Mouse (Mus musculus) CH12.LX (cell line): ENCODE results near the gene Sppl2a. TPM values are rescaled to one million over a fixed set of nuclear protein-coding genes. Genes with fewer than 3 reads are reported as not detected.

Source experiments
- DNase-seq: peaks from one replicate; pipeline ENCODE4 v3.0.0-alpha.2; 2013; ENCODE audit errors: extremely low read depth
- H3K27ac ChIP-seq: 2 replicates; pipeline ENCODE4 v1.5.1; 2012; ENCODE audit warnings: low read depth, mild to moderate bottlenecking, control low read depth, moderate library complexity; ENCODE audit not compliant: insufficient read depth
- H3K27me3 ChIP-seq: replicated peaks from 2 replicates; pipeline ENCODE3; 2012; ENCODE audit warnings: inconsistent platforms
- H3K36me3 ChIP-seq, 2 experiments: replicated peaks in 1 of 2; 2 replicates each; pipeline versions ENCODE3 to v1.6.1; 2012; ENCODE audit warnings: inconsistent platforms in 1 of 2, low read length in 1 of 2, mild to moderate bottlenecking in 1 of 2, mixed read lengths in 1 of 2, moderate library complexity in 1 of 2; ENCODE audit not compliant: control insufficient read depth in 1 of 2, insufficient read depth in 1 of 2
- H3K4me1 ChIP-seq, 2 experiments: 2 replicates each; pipeline ENCODE4 v1.6.1; 2012; ENCODE audit warnings: inconsistent platforms in 1 of 2, moderate library complexity in 1 of 2; ENCODE audit not compliant: insufficient read depth in 2 of 2, control insufficient read depth in 1 of 2
- H3K4me2 ChIP-seq: 2 replicates; pipeline ENCODE4 v1.6.1; 2012; ENCODE audit warnings: low read depth, mild to moderate bottlenecking, control low read depth; ENCODE audit not compliant: poor library complexity, insufficient read depth, severe bottlenecking
- H3K4me3 ChIP-seq, 3 experiments: fragments of 150-350 bp in 1 of 3; sonication (generic) in 1 of 3; replicated peaks in 1 of 3; 2 replicates each; pipeline versions ENCODE3 to v1.5.1; 2011 to 2012; ENCODE audit warnings: low read depth in 2 of 3, low read length in 2 of 3, mild to moderate bottlenecking in 2 of 3, moderate library complexity in 2 of 3, control low read depth in 1 of 3, improper control_type of control experiment in 1 of 3, inconsistent platforms in 1 of 3, mixed read lengths in 1 of 3; ENCODE audit not compliant: poor library complexity in 1 of 3
- H3K79me2 ChIP-seq: replicated peaks from 2 replicates; pipeline ENCODE4 v1.6.1; 2012; ENCODE audit warnings: mild to moderate bottlenecking, moderate library complexity; ENCODE audit not compliant: control insufficient read depth, poor library complexity, insufficient read depth, severe bottlenecking; ENCODE audit errors: extremely low read depth
- H3K9ac ChIP-seq: 2 replicates; pipeline ENCODE4 v1.6.1; 2012; ENCODE audit warnings: low read depth, mild to moderate bottlenecking, control low read depth, moderate library complexity; ENCODE audit not compliant: insufficient read depth
- H3K9me3 ChIP-seq: replicated peaks from 2 replicates; pipeline ENCODE3; 2012; ENCODE audit warnings: low read length, inconsistent platforms, mixed read lengths
- BHLHE40 ChIP-seq: IDR thresholded peaks from 2 replicates; pipeline ENCODE4 v1.6.1; 2011; ENCODE audit warnings: mild to moderate bottlenecking, low read depth, low read length, improper control_type of control experiment
- CHD2 ChIP-seq: IDR thresholded peaks from 2 replicates; pipeline ENCODE4 v1.6.1; 2011; ENCODE audit warnings: low read length, improper control_type of control experiment
- CTCF ChIP-seq, 2 experiments: IDR thresholded peaks in 1 of 2; conservative IDR thresholded peaks in 1 of 2; 2 replicates each; pipeline ENCODE4 v1.5.1; 2011 to 2012; ENCODE audit warnings: low read depth in 2 of 2, low read length in 2 of 2, improper control_type of control experiment in 1 of 2, inconsistent platforms in 1 of 2, mild to moderate bottlenecking in 1 of 2, moderate library complexity in 1 of 2
- ELF1 ChIP-seq: IDR thresholded peaks from 2 replicates; pipeline ENCODE4 v1.6.1; 2014; ENCODE audit warnings: low read depth, mild to moderate bottlenecking, inconsistent platforms, low read length, improper control_type of control experiment
- EP300 ChIP-seq: IDR thresholded peaks from 2 replicates; pipeline ENCODE4 v1.6.1; 2011; ENCODE audit warnings: low read length, improper control_type of control experiment
- ETS1 ChIP-seq: conservative IDR thresholded peaks from 2 replicates; pipeline ENCODE4 v1.6.1; 2012; ENCODE audit warnings: low read depth, mild to moderate bottlenecking, inconsistent platforms, low read length, improper control_type of control experiment, moderate library complexity
- MAFK ChIP-seq: IDR thresholded peaks from 2 replicates; pipeline ENCODE4 v1.6.1; 2011; ENCODE audit warnings: low read length, improper control_type of control experiment; ENCODE audit not compliant: insufficient replicate concordance
- MAX ChIP-seq: IDR thresholded peaks from 2 replicates; pipeline ENCODE4 v1.6.1; 2011; ENCODE audit warnings: low read length, improper control_type of control experiment
- MAZ ChIP-seq: IDR thresholded peaks from 2 replicates; pipeline ENCODE4 v1.6.1; 2012; ENCODE audit warnings: low read depth, mild to moderate bottlenecking, inconsistent platforms, low read length, improper control_type of control experiment, moderate library complexity
- POLR2A ChIP-seq: IDR thresholded peaks from 2 replicates; pipeline ENCODE4 v1.6.1; 2011; ENCODE audit warnings: low read depth, mild to moderate bottlenecking, improper control_type of control experiment, low read length
- POLR2AphosphoS2 ChIP-seq: IDR thresholded peaks from 2 replicates; pipeline ENCODE4 v1.6.1; 2011; ENCODE audit warnings: low read depth, low read length, improper control_type of control experiment
- RCOR1 ChIP-seq: conservative IDR thresholded peaks from 2 replicates; pipeline ENCODE4 v1.6.1; 2012; ENCODE audit warnings: low read depth, mild to moderate bottlenecking, inconsistent platforms, low read length, improper control_type of control experiment
- SMC3 ChIP-seq: IDR thresholded peaks from 2 replicates; pipeline ENCODE4 v1.6.1; 2011; ENCODE audit warnings: low read depth, low read length, improper control_type of control experiment
- TBP ChIP-seq: conservative IDR thresholded peaks from 2 replicates; pipeline ENCODE4 v1.6.1; 2011; ENCODE audit warnings: low read depth, low read length, improper control_type of control experiment
- UBTF ChIP-seq: IDR thresholded peaks from 2 replicates; pipeline ENCODE4 v1.6.1; 2012; ENCODE audit warnings: low read depth, mild to moderate bottlenecking, inconsistent platforms, low read length, improper control_type of control experiment, moderate library complexity
- ZC3H11A ChIP-seq: IDR thresholded peaks from 2 replicates; pipeline ENCODE4 v1.6.1; 2012; ENCODE audit warnings: low read depth, mild to moderate bottlenecking, inconsistent platforms, low read length, improper control_type of control experiment
- ZMIZ1 ChIP-seq: IDR thresholded peaks from 2 replicates; pipeline ENCODE4 v1.6.1; 2012; ENCODE audit warnings: low read depth, mild to moderate bottlenecking, inconsistent platforms, low read length, improper control_type of control experiment
- ZNF384 ChIP-seq: IDR thresholded peaks from 2 replicates; pipeline ENCODE4 v1.6.1; 2012; ENCODE audit warnings: low read depth, low read length, improper control_type of control experiment, inconsistent platforms
- dilution Hi-C: fragments of 300-500 bp; cut with MboI; formaldehyde crosslinking; loops from 2 replicates; pipeline ENCODE4 v1.14.3; 2020; ENCODE audit warnings: low sequenced_read_pairs; ENCODE audit not compliant: extremely low pct_unique_long_range_greater_than_20kb, extremely low pct_ligation_motif_present
- in situ Hi-C: fragments of 300-500 bp; cut with MboI; formaldehyde crosslinking; loops from 3 replicates; pipeline ENCODE4 v1.14.3; 2019; ENCODE audit warnings: low sequenced_read_pairs, low pct_ligation_motif_present, low pct_unique_long_range_greater_than_20kb, mixed read lengths
- polyA plus RNA-seq: library from polyadenylated mRNA; unstranded; fragments of >175 nt; gene quantifications from 2 replicates; pipeline ENCODE4 v1.2.1, GENCODE M21; 2012; ENCODE audit warnings: low read depth; ENCODE audit not compliant: insufficient read length
- total RNA-seq, 2 experiments: library from RNA; depleted of rRNA; stranded (reverse); fragments of 300-350 nt in 1 of 2; fragments of >200 nt in 1 of 2; gene quantifications; 2 replicates each; pipeline ENCODE4 v1.2.3; 2012 to 2014

The Sppl2a gene
- total and polyA plus RNA-seq, 3 experiments: 35.3 to 52.4 (median 37.4) TPM

- TF ChIP-seq EP300 (no peak), CTCF (conservative IDR thresholded peaks at IDR 0.05 in 1 of 2, IDR thresholded peaks at IDR 0.05 in 1 of 2; ENCODE audit: low read depth in 2 of 2, low read length in 2 of 2) (no peak), MAX (no peak), ZNF384 (no peak), SMC3 (no peak), MAFK (no peak), ETS1 (no peak), ZC3H11A (no peak), ELF1 (no peak), POLR2AphosphoS2 (no peak), CHD2 (no peak), POLR2A (no peak)
- dilution Hi-C loops: no loop called here
- H3K27me3 ChIP-seq: no peaks in the 10 kb centered on the region
These were observed 44.4 kb upstream of the Sppl2a start for GRCm38 (mm10) chr2:126977428-126977827.

GRCm38 (mm10) chr2:126961696-126962095 is 28.7 kb upstream of the Sppl2a start:
- in situ Hi-C loops: no loop called here
- no peak overlapping the region for H3K4me3 ChIP-seq
- dilution Hi-C loops: no loop called here

More at GRCm38 (mm10) chr2:126977428-126977827, 44.4 kb upstream of the Sppl2a start:
- no peaks in the 10 kb centered on the region for H3K9me3 ChIP-seq
- H3K4me3 ChIP-seq: no peak overlapping the region
- no peaks in the 10 kb centered on the region for H3K79me2 ChIP-seq
- no peaks in the 10 kb centered on the region for H3K36me3 ChIP-seq
- in situ Hi-C loops: no loop called here
- H3K9ac ChIP-seq: no peak overlapping the region
- H3K4me2 ChIP-seq: no peak overlapping the region
- H3K27ac ChIP-seq: no peak overlapping the region
- H3K4me1 ChIP-seq: 0 out of 4 replicates have a peak, but pooled peaks cover 0 to 3% of the 10 kb centered on the region in 2 experiments
- no peak for DNase-seq

GRCm38 (mm10) chr2:126955671-126956070 is 22.6 kb upstream of the Sppl2a start:
- Histone ChIP-seq H3K27me3 (no peaks in the 10 kb centered on the region), H3K4me1 (no peaks in the 10 kb centered on the region), H3K27ac (no peak overlapping the region), H3K79me2 (no peaks in the 10 kb centered on the region), H3K9me3 (no peaks in the 10 kb centered on the region), H3K4me3 (no peak overlapping the region), H3K36me3 (no peaks in the 10 kb centered on the region), H3K9ac (no peak overlapping the region)
- in situ Hi-C loops (no loop called here), dilution Hi-C loops (no loop called here)
- TF ChIP-seq ZNF384: no peak
- TF ChIP-seq TBP: no peak
- no peak for TF ChIP-seq BHLHE40
- no peak for TF ChIP-seq MAX
- no peak for TF ChIP-seq RCOR1
- TF ChIP-seq CHD2: no peak
- no peak for TF ChIP-seq UBTF
- no peak for TF ChIP-seq EP300
- no peak for TF ChIP-seq ZMIZ1
- TF ChIP-seq, all 38 proteins: peak for 0
- no peak overlapping the region for H3K4me2 ChIP-seq
- no peak for DNase-seq

More at GRCm38 (mm10) chr2:126961696-126962095, 28.7 kb upstream of the Sppl2a start:
- H3K4me1 ChIP-seq: no peaks in the 10 kb centered on the region
- H3K36me3 ChIP-seq: no peaks in the 10 kb centered on the region
- no peaks in the 10 kb centered on the region for H3K9me3 ChIP-seq
- H3K27ac ChIP-seq: no peak overlapping the region
- TF ChIP-seq MAZ: no peak
- H3K4me2 ChIP-seq: no peak overlapping the region
- no peaks in the 10 kb centered on the region for H3K27me3 ChIP-seq
- no peak overlapping the region for H3K9ac ChIP-seq
- no peak for DNase-seq
- no peaks in the 10 kb centered on the region for H3K79me2 ChIP-seq
